Mouse (Mus musculus) cerebellum, adult 9-10 months (tissue): ENCODE measurements around the gene Atxn1.

ENCODE experiments used
- DNase-seq: peaks from one replicate; pipeline ENCODE4 v3.0.0; 2022

The Atxn1 gene

DNA sequence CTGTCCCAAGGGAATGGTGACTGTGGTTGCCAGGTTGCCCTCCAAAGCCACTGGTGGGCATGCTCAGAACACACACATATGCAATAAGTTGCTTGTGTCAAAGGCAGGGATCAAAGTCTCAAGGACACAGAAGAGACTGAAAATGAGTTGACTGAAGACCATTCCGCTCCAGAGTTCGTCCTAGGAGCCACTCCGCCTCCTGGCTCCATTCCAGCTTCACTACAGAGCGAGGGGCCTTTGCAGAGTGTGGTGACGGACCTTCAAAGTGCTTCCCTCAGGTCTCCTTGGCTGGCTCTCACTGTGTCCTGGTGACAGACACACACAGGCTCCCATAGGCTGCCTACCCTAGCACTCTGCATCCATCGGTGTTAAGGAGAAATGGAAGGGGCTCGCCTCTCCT, 411.1 kb downstream of the Atxn1 start:
- DNase-seq, result no peak

DNA sequence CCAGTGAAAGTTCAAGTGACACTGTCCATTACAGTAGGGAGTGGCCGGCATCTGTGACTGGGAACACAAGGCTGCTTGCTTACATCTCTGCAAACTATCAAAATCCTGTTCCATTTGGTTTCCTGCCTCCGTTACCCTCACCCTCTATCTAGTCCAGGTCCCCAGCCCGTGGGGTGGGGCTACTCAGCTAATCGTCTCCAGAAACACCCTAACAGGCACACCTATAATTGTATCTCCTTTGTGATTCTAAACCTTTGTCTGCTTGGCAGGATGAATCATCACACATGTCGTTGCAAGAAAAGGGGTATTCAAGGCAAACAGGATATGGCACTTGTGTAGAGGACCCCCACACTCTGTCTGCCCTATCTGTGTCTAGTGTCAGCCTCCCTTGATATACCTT, 417.3 kb downstream of the Atxn1 start:
- no peak for DNase-seq

DNA sequence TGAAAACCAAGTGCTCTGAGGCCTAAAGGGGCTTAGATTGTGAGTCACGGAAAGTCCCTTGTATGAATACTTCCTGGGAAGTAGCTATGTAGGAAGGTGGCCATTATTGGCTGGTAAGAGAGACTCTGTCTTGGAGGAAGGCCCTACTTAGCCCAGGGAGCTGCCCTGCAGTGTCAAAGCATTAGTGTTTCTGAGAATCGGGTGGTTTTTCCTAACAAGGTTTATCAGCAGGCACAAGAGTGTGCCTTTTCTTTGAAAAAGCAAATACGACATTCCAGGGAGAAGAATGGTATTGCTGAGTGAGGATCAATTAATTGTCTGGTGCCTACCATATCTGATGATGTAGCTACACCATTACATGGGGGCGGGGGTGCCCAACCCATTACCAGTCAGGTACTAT, 417.9 kb downstream of the Atxn1 start:
- no peak for DNase-seq

DNA sequence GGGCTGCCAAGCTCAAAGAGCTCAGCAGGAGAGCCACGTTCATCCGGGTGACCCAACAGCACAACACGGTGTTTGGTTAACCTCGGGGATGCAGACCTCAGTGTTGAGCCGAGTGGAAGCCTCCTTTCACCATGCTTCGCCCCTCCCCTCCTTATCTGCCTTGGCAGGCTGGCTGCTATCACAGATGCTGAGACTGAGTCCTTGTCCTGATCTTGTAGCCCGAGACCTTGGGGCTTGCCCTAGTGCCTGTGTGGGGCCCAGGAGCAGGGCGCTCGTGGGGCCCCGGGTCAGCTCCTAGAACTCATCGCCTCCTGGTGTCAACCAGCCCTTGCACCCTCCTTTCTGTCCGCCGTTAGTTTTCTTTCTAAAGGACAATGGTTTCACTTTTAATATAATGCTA, 418.8 kb downstream of the Atxn1 start:
- no peak for DNase-seq

DNA sequence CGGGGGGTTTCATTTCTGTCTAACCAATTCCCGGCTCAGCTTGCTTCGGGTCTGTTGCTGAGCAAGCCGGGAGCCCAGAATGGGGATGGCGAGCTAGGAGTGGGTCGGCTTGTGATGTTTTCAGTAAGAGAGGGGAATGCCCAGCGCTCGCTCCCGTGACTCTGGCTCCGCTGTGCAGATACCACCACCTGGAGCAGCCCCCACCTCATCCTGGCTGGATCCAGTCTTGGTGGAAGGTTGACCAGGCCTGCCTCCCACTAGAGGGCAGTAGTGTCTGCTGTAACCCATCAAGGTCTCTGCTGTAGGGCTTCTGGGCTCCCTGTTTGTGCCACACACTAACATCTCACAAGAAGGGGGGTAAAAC, 425.6 kb downstream of the Atxn1 start:
- DNase-seq, result peak; percentile 92

DNA sequence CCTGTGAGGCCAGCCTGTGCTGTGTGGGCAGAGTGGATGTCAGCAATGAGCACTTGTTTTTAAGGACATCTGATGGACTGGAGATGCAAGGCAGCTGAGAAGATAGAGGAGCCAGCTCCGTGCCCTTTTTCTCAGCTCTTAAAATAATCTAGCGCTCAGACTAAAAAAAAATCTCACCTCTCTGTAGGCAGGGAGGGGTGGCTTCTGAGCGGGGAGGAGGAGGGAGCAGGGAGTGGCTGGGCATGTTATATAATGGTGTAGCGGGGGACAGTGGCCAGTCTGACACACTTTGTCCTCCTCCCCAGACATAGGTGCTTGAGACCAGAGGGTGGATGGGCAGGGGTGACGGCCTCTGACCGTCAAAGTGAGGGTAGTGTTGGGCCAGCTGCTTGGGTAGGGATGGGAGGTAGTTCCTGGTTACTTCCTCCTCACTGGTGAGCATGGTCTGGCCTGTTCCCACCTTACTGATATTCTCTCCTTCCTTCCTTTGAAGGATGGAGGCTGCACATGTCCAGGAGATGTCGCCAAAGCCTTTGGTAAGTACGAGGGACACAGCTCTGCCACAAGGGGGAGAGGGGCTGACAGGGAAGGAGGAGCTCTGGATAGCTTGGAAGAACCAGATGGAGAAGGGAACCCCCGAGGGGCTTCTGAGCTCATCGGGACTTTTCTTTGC, 426.1 kb downstream of the Atxn1 start:
- peak; percentile 94 for DNase-seq

DNA sequence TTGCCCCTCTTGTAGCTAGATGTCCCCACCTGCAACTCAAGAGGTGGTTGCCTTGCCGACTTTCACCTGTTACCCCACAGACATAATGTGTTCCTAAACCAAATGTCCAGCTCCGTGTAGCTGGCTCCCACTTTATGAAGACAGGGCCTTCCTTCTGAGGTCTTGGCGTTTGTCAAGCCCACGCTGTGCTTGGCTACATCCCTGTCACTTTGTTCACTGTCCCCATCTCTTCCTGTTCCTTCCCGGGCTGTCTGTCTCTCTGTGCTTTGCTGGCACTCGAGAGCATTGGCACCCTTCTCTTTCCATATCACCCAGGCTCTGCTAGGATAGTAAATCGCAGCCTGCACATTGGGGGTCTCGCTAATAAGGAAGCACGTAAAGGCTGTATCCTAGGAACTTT, 426.7 kb downstream of the Atxn1 start:
- DNase-seq, result no peak

DNA sequence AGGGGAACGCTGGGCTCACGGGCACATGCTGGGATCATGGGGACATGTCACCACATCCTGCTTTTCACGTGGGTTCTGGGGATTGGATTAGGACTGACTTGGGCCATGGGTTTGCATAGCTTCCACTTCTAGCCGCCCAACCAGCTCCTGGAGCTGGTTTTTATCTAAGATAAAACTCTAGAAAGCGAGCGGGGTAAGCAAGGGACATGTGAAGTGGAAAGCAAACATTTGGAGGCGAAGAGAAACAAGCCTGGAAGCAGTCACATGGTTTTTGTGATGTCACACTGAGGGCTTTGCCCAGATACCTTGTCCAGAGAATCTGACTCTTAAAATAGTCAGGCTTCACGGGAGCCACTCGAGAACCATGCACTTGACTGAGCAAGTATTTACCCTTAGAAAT, 427.7 kb downstream of the Atxn1 start:
- DNase-seq, result no peak

DNA sequence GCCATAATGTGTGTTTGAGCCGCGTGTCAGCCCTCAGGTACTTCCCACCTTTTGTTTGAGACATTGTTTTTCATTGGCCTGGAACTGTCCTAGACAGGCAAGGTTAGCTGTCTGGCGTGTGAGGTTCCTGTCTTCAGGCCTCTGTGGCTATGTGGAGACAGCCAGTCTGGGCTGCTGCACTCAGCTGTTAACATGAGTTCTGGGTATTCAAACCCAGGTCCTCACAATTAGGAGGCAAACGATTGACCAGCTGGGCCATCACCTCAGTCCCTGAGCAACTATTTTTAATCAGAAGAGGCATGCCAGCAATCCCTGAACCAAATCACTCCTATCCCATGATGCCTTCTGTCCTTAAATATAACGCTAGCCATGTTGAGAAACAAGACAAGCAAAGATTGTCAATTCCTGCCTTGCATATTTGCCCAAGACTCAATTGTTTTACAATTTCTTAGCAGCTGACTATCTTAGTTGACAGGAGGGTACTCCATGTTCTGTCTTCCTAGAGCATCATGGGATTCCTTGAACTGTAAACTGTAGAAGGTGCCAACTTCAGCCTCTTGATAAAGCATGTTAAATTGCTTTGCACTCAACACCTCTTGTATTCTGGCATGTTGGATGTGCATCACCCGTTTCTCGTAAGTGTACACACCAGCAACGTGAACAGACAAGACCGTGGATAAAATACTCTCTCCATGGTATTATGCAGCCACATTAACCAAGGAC, 428.9 kb downstream of the Atxn1 start:
- DNase-seq, result no peak

DNA sequence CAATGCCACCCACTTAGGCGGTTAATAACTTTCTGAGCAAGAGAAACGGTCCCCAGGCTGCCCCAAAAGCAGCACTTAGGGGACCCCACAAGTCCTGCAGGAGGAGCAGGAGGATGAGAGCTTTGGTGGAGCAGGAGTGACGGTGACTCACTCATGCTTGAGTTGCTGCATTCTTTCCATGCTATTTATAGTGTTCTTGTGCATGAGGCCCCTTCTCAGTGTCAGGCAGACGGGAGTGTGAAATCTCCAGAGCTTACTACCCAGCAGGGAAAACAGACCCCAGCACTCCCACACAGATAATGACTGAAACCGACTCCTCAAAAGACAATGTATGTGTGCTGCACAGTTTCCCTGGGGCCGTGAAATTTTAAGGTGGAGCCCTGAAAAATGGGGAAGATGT, 434.1 kb downstream of the Atxn1 start:
- DNase-seq, result no peak

DNA sequence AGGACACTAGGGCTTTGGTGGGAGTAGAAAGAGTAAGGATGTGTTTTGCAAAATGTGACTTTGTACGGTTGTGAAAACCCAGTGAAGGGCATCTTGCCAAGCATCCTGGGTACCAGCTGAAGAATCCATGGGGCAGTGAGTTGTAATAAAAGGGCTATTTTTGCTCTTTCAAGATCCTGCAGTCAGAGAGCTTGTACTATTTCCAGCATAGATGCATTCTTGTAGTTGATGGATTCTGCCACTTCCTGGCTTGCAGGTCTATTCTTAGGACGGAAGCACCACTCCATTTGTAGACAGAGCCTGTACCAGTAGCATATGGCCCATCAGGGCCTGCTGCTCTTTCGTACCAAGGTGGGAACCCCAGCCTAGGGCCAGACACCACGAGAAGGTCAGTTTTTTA, 436.0 kb downstream of the Atxn1 start:
- DNase-seq, result peak; percentile 82

DNA sequence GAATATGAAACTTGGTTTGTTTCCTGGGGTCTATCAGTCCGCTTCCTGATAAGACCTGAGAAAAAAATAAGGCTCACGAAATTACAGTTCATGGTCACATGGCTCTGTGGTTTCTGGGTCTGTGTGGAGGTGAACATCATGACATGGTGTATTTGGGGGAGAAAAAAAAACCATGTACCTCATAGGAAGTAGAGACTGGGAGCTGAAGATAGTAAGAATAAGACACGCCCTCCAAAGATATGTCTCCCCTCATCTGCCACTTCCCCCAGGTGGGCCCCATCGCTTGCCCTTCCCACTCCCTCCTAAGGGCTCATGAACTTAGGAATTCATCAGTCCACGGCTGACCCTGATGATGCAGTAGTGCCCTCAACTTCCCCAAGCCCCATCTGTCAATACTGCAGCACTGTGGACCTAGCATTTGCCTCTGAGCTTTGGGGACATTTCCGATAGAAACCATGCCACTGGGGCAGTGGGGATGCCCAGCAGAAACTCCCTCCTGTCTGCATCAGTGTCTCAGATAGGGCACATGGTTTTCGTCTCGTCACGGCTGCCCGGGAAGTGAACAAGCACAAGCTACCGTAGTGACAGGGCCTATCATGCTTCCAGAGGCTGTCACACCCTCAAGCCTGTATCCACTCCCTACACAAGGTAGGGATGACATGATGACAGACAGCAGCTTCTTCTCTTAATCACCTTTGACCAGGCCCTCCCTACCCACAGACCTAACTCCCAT, 437.4 kb downstream of the Atxn1 start:
- no peak for DNase-seq

DNA sequence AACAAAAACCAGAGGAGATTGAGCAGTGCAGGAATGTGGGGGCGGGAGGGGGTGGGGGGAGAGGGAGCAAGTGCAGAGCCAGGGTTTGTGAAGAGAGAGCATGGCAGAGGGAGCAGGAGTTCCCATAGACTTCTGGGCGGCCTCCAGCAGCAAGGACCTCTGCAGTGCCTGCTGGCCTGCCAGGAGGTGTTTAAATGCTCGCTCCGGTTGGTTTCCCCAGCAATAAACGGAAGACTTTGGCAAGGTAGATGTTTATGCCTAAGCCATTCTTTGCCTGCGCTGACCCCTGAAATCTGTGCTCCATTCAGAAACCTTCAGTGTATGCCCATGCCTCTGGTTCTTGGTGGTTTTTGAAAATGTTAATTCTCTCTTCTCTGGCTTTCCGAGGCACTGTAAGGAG, 438.6 kb downstream of the Atxn1 start:
- peak; percentile 74 for DNase-seq

DNA sequence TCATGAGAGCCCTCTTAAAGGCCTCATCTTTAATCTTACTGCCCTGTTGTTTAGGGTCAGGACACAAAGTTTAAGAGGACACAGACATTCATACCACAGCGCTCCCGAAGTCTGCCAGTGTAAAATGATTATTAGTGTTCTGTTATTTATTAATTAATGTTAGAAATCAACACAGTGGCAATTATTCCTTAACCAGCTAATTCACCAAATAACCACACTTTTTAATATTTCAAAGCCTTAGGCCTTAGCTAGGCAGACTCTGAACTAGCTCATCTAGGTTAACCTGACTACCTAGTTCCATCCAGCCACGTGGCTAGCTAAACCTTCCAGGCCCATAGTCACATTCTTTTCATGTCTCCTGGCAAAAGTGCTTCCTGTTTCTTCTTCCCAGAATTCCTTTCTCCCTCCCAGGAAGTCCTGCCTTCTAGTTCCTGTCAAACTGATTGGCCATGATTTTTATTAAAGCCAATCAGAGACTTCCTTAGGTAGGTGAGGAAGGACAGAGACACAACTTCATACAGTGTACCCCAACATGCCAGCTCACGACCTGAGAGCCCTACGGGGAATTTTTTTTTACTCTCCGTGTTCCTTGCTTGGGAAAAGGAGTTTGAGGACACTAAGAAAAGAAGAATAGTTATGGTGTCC, 439.9 kb downstream of the Atxn1 start:
- DNase-seq, result no peak

DNA sequence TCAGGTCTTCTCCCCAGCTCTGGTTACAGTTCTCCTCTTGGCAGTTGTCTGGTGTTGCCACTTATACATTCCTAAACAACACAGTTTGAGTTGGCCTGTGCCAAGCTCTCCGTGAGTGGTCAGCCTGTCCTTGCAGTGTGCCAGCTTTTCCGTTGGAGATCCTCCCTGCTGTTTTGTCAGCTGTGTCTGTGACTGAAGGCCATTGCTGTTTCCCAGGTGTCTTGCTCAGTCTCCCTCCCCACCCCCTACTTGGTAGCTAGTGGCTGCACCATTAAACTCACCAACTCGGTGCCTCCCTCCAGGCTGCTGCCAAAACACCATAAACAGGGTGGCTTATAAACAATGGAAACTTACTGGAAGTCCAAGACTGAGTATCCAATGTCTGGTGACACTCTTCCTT, 440.5 kb downstream of the Atxn1 start:
- peak; percentile 89 for DNase-seq

DNA sequence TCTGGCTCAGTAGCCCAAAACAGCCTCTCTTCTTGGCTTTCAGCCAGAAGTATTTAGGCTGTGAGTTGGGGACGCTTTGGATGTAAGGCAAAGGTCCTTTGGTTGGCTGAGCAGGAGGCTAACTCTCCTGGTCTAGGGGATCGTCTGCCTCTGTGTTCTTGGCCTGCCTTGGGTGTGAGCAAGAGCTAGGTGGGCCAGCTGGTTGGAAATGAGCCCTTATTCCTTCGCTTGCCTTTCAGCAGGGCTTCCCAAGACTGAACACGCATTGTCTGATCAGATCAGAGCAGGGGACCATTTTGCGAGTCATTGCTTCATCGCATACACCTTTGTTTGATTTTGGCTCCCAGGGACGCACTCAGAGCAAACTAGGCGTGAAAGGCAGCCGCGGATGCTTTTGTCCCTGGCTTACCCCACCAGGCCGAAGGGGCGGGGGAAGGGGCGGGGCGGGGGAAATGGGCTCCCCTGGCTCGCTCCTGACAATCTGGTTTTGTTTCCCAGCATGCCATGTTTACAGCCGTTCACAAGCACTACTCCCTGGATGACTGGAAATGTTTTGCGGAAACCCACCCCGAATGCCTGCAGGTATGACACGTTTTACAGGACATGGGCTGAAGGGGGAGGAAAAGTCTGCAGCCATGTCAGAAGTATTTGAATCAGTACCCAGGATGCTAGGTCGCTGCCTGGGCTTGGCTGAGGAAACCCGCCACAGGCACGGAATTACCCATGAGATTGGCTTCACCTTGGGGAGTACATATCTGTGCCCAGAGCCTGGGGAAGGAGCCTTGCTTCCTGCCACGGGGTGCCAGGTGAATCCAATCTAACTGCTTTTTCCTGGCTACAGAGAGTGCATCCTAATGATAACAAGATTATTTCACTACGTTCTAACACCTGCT, 448.1 kb downstream of the Atxn1 start:
- DNase-seq, result no peak

DNA sequence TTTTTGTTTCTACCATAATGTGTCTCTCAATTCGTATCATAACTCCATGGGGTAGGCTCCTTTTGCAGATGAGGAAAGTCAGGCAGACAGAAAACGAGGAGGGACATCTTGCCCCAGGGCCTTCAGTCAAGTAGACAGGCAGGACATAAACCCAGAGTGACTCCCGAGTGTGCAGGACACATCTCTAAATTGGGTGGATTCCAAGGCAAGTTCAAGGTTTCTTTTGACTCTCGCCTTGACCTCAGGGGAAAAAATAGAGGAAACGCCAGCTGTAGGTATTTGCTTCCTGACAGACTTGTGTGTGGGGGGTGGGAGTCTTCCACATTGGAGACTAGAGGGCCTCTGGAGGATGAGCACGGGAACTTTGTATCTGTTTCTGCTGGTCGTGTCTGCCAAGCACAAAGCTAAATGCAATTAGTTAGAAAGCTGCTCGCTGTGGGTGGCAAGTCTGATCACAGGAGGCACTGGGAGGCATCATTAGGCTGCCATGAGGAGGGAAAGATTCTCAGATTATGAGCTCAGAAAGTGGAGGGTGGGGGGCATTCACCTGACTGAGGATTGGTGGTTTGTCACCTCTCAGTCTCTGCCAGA, 449.9 kb downstream of the Atxn1 start:
- DNase-seq, result no peak

DNA sequence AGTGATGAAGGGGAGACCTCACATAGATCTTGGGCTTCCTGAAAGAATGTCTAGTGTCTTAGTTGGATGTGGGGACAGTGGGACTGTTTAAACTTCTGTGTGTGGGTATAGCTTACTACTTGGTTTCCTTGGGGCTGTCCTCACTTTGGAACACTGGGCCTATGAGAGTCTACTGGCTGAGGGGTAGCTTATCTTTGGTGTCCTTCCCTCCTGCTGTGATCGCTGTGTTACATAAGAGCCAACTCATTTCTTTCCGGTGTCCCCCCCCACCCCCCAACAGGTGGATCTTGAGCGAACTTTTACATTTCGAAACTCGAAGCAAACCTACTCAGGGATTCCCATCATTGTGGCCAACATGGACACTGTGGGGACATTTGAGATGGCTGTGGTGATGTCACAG, 450.7 kb downstream of the Atxn1 start:
- DNase-seq, result no peak

DNA sequence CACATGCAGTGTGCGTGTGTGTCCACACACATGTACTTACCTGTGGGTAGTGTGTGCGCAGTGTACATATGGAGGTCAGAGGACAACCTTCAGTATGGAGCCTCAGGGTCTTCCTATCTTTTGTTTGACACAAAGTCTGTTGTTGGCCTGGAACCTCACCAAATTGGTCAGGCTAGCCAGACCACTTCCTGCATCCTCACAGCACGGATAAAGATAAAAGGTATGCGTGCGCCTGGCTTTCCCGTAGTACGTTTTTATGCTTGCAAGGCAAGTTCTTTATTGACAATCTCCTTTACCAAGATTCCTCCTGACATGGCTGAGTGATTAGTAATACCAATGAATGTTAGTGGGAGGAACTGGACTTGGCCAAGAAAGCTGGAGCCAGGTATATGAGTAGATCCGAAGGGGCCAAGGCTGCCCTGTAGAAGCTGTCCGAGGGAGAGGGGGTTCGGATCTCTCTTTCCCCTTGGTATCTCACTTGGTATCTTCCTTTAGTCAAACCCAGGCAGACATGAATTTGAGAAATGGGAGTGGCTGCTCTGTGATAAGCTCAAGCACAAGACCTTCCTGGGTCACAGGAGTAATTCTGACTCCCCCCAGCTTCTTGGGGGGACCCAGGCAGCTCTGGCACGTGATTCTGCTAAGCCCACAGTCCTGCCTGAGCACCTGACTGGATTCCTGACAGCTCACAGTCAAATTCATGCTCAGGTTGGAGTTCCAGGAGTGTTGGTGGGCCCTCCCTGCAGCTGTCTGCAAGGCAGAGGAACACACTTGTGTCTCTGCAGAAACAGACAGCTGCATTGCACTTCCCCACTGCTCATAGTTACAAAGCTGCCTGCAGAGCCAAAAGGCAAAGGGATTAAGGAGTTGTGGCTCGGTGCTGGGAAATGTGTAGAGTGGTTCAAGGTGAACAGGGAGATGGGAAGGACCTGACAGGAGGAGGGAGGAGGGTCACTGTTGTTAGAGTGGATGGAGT, 451.5 kb downstream of the Atxn1 start:
- no peak for DNase-seq

DNA sequence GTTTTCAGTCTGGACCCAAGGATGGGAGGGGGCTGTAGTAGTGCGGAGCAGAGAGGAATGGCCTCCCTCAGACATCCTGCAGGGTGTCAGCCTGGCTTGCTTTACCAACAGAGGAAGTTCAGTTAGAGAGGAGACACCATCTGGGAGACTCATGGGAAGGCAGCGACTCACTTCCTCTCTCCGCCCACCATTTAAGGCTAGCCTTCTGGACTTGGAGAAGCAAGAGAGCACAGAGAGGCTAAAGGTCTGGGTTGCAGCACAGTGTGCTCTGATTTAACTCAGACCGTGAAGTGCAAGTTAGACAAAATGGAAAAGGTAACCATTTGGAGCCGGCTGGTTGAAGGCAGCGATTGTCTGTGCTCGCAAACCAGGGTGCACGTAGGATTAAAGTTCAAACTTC, 452.3 kb downstream of the Atxn1 start:
- no peak for DNase-seq
